Mouse (Mus musculus) forebrain, embryonic 16.5 days (tissue): ENCODE measurements at regions not wholly inside any gene's neighbourhood (a gene's known extent, or its start where the extent isn't known, plus 50 kb on each side); places are given as distances from the start of the nearest gene placed in this dataset.
"Not testable (repeated sequence)": the region's sequence is repeated elsewhere in the genome, so short reads cannot be mapped to it uniquely, and the experiment has no call there.

ENCODE experiments used
- ATAC-seq: fragments of 200-750 bp; cut with Nextera tagmentation; 2 replicates; pipeline ENCODE4 v1.8.0; 2017; ENCODE audit warnings: mild to moderate bottlenecking, moderate library complexity
- H3K27ac ChIP-seq: fragments of 300-500 bp; sonication (generic); 2 replicates; pipeline ENCODE4 v1.5.1; 2014; ENCODE audit warnings: low read length, control low read depth
- H3K27me3 ChIP-seq: fragments of 300-500 bp; sonication (generic); replicated peaks from 2 replicates; pipeline ENCODE4 v1.6.1; 2014; ENCODE audit warnings: low read length; ENCODE audit not compliant: control insufficient read depth, insufficient read depth
- H3K36me3 ChIP-seq: fragments of 300-500 bp; sonication (generic); 2 replicates; pipeline ENCODE4 v1.6.1; 2014; ENCODE audit not compliant: control insufficient read depth, insufficient read depth
- H3K4me1 ChIP-seq: fragments of 300-500 bp; sonication (generic); replicated peaks from 2 replicates; pipeline ENCODE4 v1.6.1; 2014; ENCODE audit warnings: low read length; ENCODE audit not compliant: control insufficient read depth, insufficient read depth
- H3K4me2 ChIP-seq: fragments of 300-500 bp; sonication (generic); 2 replicates; pipeline ENCODE4 v1.6.1; 2014; ENCODE audit warnings: mild to moderate bottlenecking, low read length, control low read depth
- H3K4me3 ChIP-seq: fragments of 300-500 bp; sonication (generic); replicated peaks from 2 replicates; pipeline ENCODE4 v1.5.1; 2014; ENCODE audit warnings: mild to moderate bottlenecking, low read length, control low read depth
- H3K9ac ChIP-seq: fragments of 300-500 bp; sonication (generic); replicated peaks from 2 replicates; pipeline ENCODE4 v1.6.1; 2014; ENCODE audit warnings: low read depth, low read length, control low read depth
- H3K9me3 ChIP-seq: fragments of 300-500 bp; sonication (generic); 2 replicates; pipeline ENCODE4 v1.6.1; 2016; ENCODE audit warnings: low read length; ENCODE audit not compliant: control insufficient read depth
- WGBS: fragments of 180-500 bp; shearing (Covaris S2); extraction: QIAGEN DNeasy Blood & Tissue Kit; methylation state at CpG from one replicate; pipeline ENCODE4 v1.1.7; 2014; 5-methylcytosine and 5-hydroxymethylcytosine counted together

GRCm38 (mm10) chr16:65629186-65629585 lies 66.7 kb upstream of the Chmp2b start:
- WGBS: 12% methylated on average over 10 of the region's 10 CpGs
- H3K4me3 ChIP-seq: no peak overlapping the region
- ATAC-seq: peak; percentile 71
- no peaks in the 10 kb centered on the region for H3K9me3 ChIP-seq
- no peak overlapping the region for H3K27ac ChIP-seq
- no peak overlapping the region for H3K9ac ChIP-seq
- no peaks in the 10 kb centered on the region for H3K4me1 ChIP-seq
- no peak overlapping the region for H3K4me2 ChIP-seq
- H3K36me3 ChIP-seq: no peaks in the 10 kb centered on the region
- H3K27me3 ChIP-seq: no peaks in the 10 kb centered on the region

- no peak overlapping the region for H3K4me3 ChIP-seq
- no peaks in the 10 kb centered on the region for H3K27me3 ChIP-seq
- no peak overlapping the region for H3K4me2 ChIP-seq
- no peaks in the 10 kb centered on the region for H3K36me3 ChIP-seq
- H3K27ac ChIP-seq: no peak overlapping the region
- ATAC-seq: no peak
- 58% methylated on average over 5 of the region's 5 CpGs for whole genome bisulfite sequencing
- no peaks in the 10 kb centered on the region for H3K9me3 ChIP-seq
- H3K9ac ChIP-seq: no peak overlapping the region
- no peaks in the 10 kb centered on the region for H3K4me1 ChIP-seq
Measured at GRCm38 (mm10) chr16:65631680-65632079, 69.2 kb upstream of the Chmp2b start.

- not testable (repeated sequence) for H3K9ac ChIP-seq, H3K36me3 ChIP-seq, ATAC-seq, H3K4me1 ChIP-seq, H3K9me3 ChIP-seq, H3K27ac ChIP-seq, H3K4me3 ChIP-seq, H3K4me2 ChIP-seq, H3K27me3 ChIP-seq
- WGBS: 90% methylated on average over 3 of the region's 3 CpGs
Measured at GRCm38 (mm10) chr16:65646741-65647140, 84.2 kb upstream of the Chmp2b start.

- Histone ChIP-seq H3K9me3 (no peaks in the 10 kb centered on the region), H3K4me2 (no peak overlapping the region), H3K4me3 (no peak overlapping the region), H3K27ac (no peak overlapping the region), H3K4me1 (no peaks in the 10 kb centered on the region), H3K27me3 (no peaks in the 10 kb centered on the region), H3K36me3 (no peaks in the 10 kb centered on the region), H3K9ac (no peak overlapping the region)
- ATAC-seq: no peak
- WGBS: 64% methylated on average over 3 of the region's 3 CpGs
Measured at GRCm38 (mm10) chr16:65649061-65649460, 86.5 kb upstream of the Chmp2b start.

GRCm38 (mm10) chr16:65655490-65655889 lies 93.0 kb upstream of the Chmp2b start:
- H3K4me3 ChIP-seq: no peak overlapping the region
- no peak overlapping the region for H3K9ac ChIP-seq
- H3K4me2 ChIP-seq: no peak overlapping the region
- H3K9me3 ChIP-seq: no peaks in the 10 kb centered on the region
- H3K4me1 ChIP-seq: no peaks in the 10 kb centered on the region
- H3K36me3 ChIP-seq: no peaks in the 10 kb centered on the region
- H3K27ac ChIP-seq: no peak overlapping the region
- H3K27me3 ChIP-seq: no peaks in the 10 kb centered on the region
- no peak for ATAC-seq

- no peaks in the 10 kb centered on the region for H3K4me1 ChIP-seq
- H3K9ac ChIP-seq: no peak overlapping the region
- ATAC-seq: peak; percentile 59; the same call in 1 of the 2 replicates
- no peak overlapping the region for H3K27ac ChIP-seq
- 12% methylated on average over 2 of the region's 2 CpGs for WGBS
- H3K4me2 ChIP-seq: no peak overlapping the region
- no peak overlapping the region for H3K4me3 ChIP-seq
- no peaks in the 10 kb centered on the region for H3K36me3 ChIP-seq
- no peaks in the 10 kb centered on the region for H3K27me3 ChIP-seq
- H3K9me3 ChIP-seq: no peaks in the 10 kb centered on the region
Measured at GRCm38 (mm10) chr16:65657829-65658228, 95.3 kb upstream of the Chmp2b start.

GRCm38 (mm10) chr16:65664787-65665186 lies 102.3 kb upstream of the Chmp2b start:
- no peak for ATAC-seq
- Histone ChIP-seq H3K9me3 (no peaks in the 10 kb centered on the region), H3K27ac (no peak overlapping the region), H3K4me1 (no peaks in the 10 kb centered on the region), H3K27me3 (no peaks in the 10 kb centered on the region), H3K9ac (no peak overlapping the region), H3K36me3 (no peaks in the 10 kb centered on the region), H3K4me3 (no peak overlapping the region), H3K4me2 (no peak overlapping the region)
- 55% methylated on average over 3 of the region's 3 CpGs for WGBS

GRCm38 (mm10) chr16:65672116-65672515 lies 109.6 kb upstream of the Chmp2b start:
- H3K27ac ChIP-seq: no peak overlapping the region
- no peaks in the 10 kb centered on the region for H3K4me1 ChIP-seq
- H3K4me2 ChIP-seq: no peak overlapping the region
- ATAC-seq: no peak
- H3K9me3 ChIP-seq: no peaks in the 10 kb centered on the region
- H3K9ac ChIP-seq: no peak overlapping the region
- H3K27me3 ChIP-seq: no peaks in the 10 kb centered on the region
- H3K4me3 ChIP-seq: no peak overlapping the region
- 95% methylated on average over 2 of the region's 2 CpGs for WGBS
- H3K36me3 ChIP-seq: no peaks in the 10 kb centered on the region

- H3K4me2 ChIP-seq: no peak overlapping the region
- no peaks in the 10 kb centered on the region for H3K36me3 ChIP-seq
- H3K4me3 ChIP-seq: no peak overlapping the region
- no peaks in the 10 kb centered on the region for H3K27me3 ChIP-seq
- no peak overlapping the region for H3K9ac ChIP-seq
- H3K4me1 ChIP-seq: no peaks in the 10 kb centered on the region
- ATAC-seq: no peak
- no peaks in the 10 kb centered on the region for H3K9me3 ChIP-seq
- H3K27ac ChIP-seq: no peak overlapping the region
- 66% methylated on average over 7 of the region's 7 CpGs for WGBS
Measured at GRCm38 (mm10) chr16:65683089-65683488, 120.6 kb upstream of the Chmp2b start.

GRCm38 (mm10) chr16:65683703-65684320 lies 121.3 kb upstream of the Chmp2b start:
- no peaks in the 10 kb centered on the region for H3K36me3 ChIP-seq
- no peaks in the 10 kb centered on the region for H3K9me3 ChIP-seq
- no peaks in the 10 kb centered on the region for H3K4me1 ChIP-seq
- no peak overlapping the region for H3K4me2 ChIP-seq
- ATAC-seq: no peak
- no peak overlapping the region for H3K4me3 ChIP-seq
- no peak overlapping the region for H3K27ac ChIP-seq
- H3K9ac ChIP-seq: no peak overlapping the region
- H3K27me3 ChIP-seq: no peaks in the 10 kb centered on the region
